Mouse (Mus musculus): Measurements from ENCODE around the gene Ccdc115.

The Ccdc115 gene

DNA sequence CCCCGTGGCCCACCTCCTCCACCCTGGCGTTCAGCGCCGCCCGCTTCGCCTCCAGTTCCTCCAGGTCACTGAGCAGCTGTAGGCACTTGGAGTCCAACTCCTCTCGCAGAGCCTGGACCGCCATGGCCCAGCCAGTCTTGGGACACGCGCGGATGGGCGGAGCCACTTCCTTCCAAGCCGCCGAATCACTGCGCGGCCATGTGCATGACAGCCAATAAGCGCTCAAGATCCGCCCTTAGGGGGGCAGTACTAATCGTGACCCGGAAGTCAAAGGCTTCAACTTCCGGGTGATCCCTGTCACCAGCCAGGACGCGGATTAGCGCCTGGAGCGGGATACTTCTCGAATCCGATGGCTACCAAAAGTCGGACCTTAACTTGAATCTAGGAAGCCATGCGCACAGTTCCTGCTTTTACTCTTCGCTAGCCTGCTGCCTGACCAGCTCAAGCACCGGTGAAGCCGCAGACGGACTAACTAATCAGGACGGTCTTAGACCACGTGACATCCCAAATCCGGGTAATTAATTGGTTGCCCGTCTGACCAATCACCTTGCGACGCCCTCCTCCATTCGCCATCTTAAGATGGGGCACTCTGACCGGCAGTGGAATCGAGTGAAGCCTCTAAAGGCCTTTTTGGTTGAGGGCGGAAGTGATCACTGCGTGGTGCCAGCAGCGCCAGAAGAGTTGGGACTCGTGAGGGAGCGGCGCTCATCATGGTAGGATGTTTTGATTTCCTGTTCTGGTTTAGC, at the start of gene Ccdc115, which contains the start of gene Imp4:
Ccdc115 (minus strand) TSS at position 458 of the 746 bp plus-strand sequence.
Imp4 (plus strand) TSS at position 637 of the 746 bp plus-strand sequence.
- DNase-seq = peak; percentile 95

DNA sequence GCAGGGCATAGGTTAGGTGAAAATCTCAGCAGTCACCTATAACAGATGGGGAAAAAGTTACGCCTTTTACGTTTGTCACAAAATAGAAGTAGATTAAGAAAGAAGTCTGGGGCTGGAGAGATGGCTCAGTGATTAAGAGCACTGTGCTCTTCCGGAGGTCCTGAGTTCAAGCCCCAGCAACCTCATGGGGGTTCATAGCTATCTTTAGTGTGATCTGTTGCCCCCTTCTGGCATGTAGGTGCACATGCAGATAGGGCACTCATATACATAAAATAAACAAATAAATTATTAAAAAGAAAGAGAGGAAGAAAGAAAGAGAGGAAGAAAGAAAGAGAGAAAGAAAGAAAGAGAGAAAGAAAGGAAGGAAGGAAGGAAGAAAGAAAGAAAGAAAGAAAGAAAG, 47.9 kb upstream of the Ccdc115 start:
- no peak for DNase-seq

DNA sequence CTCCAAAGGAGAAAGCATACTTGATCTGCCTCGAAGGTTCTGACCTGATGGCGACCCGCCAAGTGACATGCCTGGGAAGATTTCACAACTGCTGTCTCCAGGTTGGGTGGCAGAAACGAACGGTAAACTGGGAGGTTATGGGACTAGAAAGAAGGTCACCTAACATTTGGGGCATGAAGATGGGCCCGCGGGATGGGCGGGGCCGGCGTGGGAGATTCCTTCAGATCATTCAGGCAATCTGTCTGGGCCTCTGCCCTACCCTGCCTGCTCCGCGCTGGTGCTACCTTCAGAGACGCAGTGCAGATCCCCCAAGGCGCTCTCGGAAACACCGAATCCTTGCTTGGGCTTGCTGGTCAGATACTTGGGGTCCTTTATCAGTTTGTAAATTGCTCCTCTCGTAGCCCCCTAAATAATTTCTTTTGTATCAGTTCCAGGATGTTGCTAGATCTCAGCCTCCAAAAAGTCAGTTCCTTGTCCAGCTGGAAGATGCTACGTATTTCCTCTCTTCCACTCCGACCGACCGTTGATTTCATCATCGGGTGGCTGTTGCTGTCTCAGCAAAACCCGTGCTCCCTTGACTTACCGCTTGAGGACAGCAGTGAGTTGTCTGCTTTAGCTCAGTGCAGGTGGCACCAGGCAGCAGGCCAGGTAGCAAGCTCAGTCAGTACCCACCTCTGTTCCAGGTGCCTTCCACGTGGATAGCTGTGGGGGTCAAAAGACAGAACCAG, 46.2 kb upstream of the Ccdc115 start:
- DNase-seq = peak; percentile 58

DNA sequence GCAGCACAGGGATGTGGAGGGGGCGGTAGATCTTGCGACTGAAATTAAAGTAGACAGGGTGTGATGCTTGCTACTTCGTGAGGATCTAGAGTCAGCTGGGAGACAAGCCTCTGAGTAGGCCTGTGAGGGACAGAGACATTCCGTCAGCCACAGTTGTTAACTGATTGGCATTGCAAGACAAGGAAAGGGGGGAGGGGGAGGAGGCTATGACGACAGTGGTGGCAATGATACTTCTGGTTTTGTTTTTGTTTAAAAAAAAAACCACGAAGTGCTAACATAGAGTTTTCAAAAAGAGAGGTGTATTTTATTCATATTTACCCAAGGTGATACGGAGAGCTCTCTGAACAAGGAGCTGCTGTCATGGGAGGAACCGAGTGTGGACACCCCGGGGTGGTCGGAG, 45.0 kb upstream of the Ccdc115 start:
- DNase-seq = peak; percentile 9

DNA sequence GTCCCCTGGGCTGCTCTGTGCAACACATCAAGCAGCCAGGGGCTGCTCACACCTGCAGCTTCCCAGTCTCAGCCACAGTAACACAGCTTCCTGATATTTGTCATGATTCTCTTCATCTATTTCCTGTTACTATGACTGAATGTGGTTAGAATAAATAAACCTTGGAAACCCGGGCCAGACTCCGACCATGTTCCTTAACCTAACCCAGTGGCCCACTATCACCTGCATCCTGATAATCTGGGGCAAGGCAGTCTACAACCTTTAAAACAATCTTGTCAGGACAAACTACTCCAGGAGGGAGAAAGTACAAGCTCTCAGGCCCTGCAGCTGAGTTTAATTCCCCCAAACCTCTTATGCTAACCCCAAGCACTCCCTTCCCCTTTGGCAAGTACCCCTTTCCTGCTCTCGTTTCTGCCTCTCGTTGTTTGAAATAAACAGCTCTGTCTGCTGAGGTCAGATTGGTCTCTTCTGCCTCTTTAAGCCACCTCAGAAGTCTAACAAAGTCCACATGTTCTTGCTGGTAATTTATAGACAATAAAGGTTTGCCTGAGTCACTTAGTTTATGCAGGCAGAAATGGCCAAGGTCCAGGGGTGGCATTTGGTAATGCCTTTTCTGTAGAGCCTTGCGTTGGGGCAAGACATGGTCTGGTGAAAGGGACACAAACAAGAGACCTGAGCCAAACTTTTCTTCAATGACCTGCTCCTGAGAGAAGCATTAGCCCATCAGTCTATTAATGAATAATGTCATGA, 42.6 kb upstream of the Ccdc115 start:
- DNase-seq = no peak

GRCm38 (mm10) chr1:34480801-34481200, 41.3 kb upstream of the Ccdc115 start:
- DNase-seq = no peak

DNA sequence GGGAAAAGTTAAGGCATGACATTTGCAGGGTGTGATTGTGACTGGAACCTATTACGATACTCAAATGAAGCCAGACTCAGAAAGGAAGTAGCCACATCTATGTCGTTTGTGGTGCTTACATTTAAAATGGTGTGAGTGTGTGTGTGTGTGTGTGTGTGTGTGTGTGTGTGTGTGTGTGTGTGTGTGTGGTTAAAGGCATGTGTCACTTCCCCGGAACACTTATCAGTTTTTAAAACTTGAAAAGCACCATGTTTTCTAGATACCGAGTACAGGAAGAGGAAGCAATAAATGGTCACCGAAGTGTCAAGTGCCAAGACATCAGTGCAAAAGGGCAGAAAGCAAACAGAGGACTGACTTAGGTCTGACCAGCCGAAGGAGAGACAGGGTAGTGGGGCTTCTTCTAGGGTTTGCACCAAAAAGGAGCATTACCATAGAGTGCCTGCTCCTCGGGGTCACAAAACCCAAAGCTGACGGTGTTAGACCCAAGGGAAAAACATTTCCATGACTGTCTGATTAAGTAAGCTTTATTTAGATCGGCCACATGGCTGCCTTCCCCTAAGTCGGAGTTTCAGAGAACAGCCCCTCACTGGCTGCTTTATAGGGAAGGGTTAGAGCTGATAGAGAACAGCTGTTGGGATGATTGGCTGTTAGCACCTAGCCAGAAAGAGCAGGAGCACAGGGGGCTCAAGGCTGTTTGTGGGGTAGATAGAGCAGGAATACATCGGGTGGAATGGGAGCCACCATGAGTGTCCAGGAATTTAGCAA, 39.6 kb upstream of the Ccdc115 start:
- no peak for DNase-seq

DNA sequence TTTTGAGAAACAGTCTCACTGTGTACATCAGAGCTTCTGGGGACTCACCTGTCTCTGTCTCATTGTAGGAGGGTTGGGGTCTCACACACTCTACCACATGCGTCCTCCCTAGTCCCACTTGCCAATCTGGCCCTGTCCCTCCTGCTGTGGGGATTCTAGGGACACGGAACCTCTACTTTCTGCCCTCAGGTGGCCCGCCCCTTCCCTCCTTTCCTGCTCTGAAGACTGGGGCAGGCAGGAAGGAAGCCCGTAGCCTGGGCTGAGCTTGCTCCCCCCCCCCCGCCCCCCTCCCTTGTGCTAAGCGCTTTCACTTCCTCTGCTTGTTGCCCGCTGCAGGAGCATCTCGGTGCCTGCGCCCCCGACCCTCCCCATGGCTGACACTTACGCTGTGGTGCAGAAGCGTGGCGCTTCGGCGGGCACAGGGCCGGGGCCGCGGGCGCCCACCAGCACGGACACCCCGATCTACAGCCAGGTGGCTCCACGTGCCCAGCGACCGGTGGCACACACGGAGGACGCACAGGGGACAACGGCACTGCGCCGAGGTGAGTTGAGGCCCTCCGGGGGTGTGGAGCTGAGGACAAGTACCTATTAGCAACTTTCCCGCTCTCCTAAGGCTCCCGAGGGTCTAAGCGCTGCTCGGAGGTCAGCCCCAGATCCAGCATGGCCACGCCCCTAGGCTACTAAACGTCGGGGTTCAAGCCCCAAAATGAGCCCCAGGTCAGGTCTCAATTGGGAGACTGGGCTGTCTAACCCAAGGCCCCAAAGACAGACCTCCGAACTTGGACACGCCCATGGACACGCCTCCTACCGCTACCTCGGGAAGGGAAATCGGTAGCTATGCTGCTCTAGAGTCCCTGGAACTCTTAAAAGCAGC, 33.2 kb upstream of the Ccdc115 start:
- peak; percentile 54 for DNase-seq

DNA sequence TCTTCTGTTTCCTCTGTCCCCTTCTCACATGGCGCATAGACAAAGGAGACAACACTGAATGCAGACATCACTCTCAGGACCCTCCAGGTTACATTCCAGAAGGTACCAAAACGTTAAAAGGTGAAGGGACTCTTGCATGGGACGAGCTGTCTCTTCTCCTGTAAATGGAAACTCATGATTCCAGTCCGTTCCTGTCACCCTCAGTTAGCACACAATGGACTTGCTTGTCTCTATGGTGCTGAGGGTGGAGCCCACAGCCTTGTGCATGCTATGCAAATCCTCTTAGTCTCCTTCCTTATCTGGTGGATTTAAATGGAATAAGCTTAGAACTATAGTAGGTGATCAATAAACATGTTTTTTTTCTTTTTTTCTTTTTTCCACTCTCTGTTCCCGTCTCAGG, 30.3 kb upstream of the Ccdc115 start:
- no peak for DNase-seq

- no peak for DNase-seq
These were observed 29.0 kb upstream of the Ccdc115 start for GRCm38 (mm10) chr1:34468500-34468899.

DNA sequence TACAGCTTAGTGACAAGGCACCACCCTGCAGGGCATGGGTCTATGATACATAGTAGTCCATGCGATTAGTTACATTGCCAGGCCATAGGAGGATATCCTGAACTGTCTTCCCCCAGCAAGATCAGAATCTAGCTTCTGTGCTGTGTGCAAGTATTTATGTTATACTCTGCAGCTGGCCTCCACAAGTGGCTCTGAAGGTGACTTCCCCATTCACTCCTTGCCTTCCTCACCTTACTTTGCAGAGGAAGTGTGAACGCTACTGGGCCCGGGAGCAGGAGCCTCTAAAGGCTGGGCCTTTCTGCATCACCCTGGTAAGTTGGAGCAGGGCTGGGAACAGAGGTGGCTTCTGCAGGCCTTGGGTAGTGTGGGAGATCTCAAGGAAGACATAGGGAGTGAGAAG, 28.6 kb upstream of the Ccdc115 start:
- no peak for DNase-seq

- no peak for DNase-seq
These were observed 26.0 kb upstream of the Ccdc115 start for GRCm38 (mm10) chr1:34465445-34465844.

- peak; percentile 8 for DNase-seq
These were observed 24.9 kb upstream of the Ccdc115 start for GRCm38 (mm10) chr1:34464310-34464817.

DNA sequence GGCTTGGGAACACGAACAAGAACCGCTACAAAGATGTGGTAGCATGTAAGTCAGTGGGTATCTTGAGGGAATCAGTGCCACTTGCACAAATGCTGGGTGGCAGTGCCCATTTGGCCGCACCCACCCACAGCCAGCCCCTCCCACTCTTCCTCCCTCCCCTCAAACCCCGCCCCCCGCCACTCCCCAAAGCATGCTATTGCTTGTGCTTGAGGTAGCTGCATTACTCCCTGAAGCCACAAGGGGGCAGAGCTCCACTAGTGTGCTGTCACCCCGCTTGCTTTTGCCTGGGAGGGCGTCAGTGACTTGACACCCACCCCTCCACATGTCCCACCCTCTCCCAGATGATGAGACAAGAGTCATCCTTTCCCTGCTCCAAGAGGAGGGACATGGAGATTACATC, 23.3 kb upstream of the Ccdc115 start:
- DNase-seq = peak; percentile 72

- DNase-seq = peak; percentile 34
These were observed 20.6 kb upstream of the Ccdc115 start for GRCm38 (mm10) chr1:34460061-34460441.

DNA sequence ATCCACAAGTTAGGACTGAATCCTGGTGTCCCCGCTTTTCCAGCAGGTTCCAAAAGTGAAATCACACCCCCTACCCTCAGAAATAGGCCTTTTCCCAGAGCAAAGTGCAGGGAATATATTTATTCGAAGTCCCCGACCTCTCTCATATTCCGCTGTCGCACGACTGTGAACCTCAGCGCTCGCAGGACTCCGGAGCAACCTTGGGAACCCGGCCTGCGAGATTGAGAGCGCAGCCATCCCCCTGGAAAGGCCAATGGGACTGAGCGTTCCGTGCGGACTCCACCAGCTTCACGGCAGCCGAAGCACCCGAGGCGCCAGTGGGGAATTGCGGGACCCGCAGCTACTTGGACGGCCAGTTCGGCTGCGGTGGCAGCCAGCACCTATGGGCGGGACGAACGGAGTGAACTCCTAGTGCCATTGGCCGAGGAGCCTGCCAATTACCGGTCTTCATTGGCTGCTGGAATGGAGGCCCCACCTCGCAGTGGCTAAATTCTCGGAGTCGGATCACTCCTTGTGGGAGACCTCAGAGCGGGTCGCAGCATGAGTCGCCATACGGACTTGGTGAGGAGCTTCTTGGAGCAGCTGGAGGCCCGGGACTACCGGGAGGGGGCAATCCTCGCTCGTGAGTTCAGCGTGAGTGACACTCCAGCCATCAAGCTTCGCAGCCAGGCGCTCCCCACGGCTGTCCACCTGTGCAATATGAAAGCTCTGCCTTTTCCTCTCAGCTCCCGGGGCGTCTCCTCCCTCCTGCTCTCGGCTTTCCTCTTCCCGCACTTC, 20.0 kb upstream of the Ccdc115 start, which contains the start of gene Ptpn18:
Ptpn18 (plus strand) TSS at position 479 of the 777 bp plus-strand sequence.
- DNase-seq = peak; percentile 93

- no peak for DNase-seq
These were observed 19.0 kb upstream of the Ccdc115 start for GRCm38 (mm10) chr1:34458431-34458830.

DNA sequence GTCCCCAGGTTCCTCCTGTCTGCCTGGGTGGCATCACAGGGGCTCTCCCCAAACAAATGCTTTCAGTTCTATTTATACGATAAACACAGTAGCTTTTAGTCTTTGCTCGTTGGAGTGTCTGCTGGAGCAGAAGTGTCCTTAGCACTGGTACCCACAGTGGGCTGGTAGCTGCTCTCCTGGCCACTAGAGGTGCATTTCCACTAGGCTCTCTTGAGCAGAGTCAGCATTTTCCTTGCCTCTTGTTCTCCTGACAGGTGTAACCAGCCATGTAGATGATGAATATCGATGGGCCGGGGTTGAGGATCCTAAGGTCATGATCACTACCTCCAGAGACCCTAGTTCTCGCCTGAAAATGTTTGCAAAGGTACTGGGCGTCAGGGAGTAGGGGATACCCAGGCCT, 3.7 kb upstream of the Ccdc115 start:
- no peak for DNase-seq

DNA sequence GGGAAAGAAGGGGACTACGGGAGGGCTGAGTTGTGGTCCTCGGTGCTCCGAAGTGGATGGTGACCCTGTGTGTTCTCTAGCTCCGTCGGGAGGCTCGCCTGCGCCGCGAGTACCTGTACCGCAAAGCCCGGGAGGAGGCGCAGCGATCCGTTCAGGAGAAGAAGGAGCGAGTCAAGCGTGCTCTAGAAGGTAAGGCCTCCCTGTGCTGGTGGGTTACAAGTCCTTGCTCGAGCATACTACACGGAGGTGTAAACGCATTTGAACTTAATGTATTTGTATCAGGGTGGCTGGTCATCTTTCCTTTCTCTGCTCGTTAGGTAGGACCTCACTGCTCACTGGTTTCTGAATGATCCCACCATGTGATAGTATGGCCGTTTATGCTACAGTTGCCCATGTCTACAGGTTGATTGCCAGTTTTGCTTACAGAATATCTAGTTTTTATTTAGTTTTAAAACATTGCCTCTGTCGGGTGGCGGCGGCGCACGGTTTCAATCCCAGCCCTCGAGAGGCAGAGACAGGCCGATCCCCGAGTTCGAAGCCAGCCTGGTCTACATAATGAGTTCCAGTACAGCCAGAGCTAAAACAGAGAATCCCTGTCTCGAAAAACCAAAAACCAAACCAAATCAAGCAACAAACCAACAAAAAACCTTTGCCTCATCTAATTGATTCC, 624 bp upstream of the Ccdc115 start:
- no peak for DNase-seq

Data from lung, postnatal 14 days (tissue).